Mouse (Mus musculus): Measurements from ENCODE around the gene Esrrg. TPM values are rescaled to one million over a fixed set of nuclear protein-coding genes. Genes with fewer than 3 reads are reported as not detected.

Esrrg gene
- polyA plus RNA-seq, 1 experiment: 42.5 TPM

DNA sequence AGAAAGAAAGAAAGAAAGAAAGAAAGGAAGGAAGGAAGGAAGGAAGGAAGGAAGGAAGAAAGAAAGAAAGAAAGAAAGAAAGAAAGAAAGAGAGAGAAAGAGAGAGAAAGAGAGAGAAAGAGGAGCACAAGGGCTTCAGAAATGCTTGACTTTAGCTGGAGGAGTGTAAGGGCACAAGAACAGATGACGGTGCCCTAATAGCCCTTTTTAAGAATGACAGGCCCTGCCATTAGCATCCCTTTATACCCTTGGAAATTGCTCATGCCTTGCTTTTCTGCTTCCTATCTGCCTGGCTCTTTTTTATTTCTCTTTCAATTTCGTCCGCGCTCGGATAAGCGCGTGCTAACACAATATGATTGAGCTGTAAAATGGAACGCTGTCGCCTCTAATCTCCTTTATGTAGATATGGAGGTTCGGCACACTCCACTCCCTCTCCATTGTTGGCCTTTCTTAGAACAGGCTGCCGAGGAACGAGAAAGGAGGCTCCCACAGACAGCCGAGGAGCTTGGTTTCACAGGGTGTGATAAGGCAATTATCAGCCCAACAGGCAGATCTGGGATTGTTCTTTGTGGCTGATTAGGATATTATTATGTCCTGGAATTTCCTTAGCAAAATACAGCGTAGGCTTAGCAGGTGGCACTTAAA lies 546.0 kb downstream of the Esrrg start:
- Histone ChIP-seq H3K4me1 (ENCODE audit: control insufficient read depth, insufficient read depth, low read length) (no peaks in the 10 kb centered on the region), H3K27me3 (ENCODE audit: control insufficient read depth, insufficient read depth, low read length) (no peaks in the 10 kb centered on the region), H3K4me3 (replicated peaks; ENCODE audit: insufficient read depth, low read depth, low read length) (peak overlapping the region; percentile 40), H3K27ac (ENCODE audit: insufficient read depth, low read length) (no peak overlapping the region)
- TF ChIP-seq CTCF (IDR thresholded peaks at IDR 0.05; ENCODE audit: borderline replicate concordance, insufficient read depth, low read depth, low read length): no peak
- TF ChIP-seq POLR2A (IDR thresholded peaks at IDR 0.05; ENCODE audit: borderline replicate concordance, insufficient read depth, low read length): no peak
- no peak for DNase-seq
- WGBS: 40% methylated on average over 14 of the region's 14 CpGs

DNA sequence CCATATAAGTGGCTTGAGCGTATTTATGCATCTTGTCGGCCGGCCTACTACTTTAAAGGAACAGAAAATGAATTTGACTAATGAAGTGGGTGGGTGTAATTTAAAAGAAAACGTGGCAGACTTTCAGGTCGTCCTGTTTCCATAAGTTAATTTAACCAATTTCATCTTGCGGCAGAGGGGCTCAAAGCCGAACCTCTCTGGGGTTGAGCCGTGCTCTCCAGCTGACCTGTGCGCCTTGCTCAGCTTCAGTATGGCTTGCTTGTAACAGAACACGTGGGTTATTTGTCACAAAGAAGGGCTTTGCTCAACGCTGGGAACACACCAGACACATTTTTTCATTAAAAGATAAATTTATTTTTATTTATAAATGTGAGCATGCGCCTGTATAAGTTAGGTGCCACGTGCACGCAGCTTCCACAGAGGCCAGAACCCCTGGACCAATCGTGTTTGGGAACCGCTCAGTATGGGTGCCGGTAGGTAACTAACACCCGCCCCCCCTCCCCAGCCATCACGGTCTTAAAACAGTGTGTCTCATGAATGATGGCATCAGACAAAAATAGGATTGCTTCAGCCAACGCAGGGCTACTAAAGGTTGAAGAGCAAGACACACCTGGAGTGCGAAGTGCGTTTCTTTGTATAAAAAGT lies 546.7 kb downstream of the Esrrg start:
- no peak overlapping the region for H3K4me3 ChIP-seq (replicated peaks; ENCODE audit: insufficient read depth, low read depth, low read length)
- H3K27ac ChIP-seq (ENCODE audit: insufficient read depth, low read length): no peak overlapping the region
- TF ChIP-seq POLR2A (IDR thresholded peaks at IDR 0.05; ENCODE audit: borderline replicate concordance, insufficient read depth, low read length) (no peak), CTCF (IDR thresholded peaks at IDR 0.05; ENCODE audit: borderline replicate concordance, insufficient read depth, low read depth, low read length) (no peak)
- no peak for DNase-seq
- no peaks in the 10 kb centered on the region for H3K4me1 ChIP-seq (ENCODE audit: control insufficient read depth, insufficient read depth, low read length)
- H3K27me3 ChIP-seq (ENCODE audit: control insufficient read depth, insufficient read depth, low read length): no peaks in the 10 kb centered on the region
- WGBS: 90% methylated on average over 22 of the region's 22 CpGs

DNA sequence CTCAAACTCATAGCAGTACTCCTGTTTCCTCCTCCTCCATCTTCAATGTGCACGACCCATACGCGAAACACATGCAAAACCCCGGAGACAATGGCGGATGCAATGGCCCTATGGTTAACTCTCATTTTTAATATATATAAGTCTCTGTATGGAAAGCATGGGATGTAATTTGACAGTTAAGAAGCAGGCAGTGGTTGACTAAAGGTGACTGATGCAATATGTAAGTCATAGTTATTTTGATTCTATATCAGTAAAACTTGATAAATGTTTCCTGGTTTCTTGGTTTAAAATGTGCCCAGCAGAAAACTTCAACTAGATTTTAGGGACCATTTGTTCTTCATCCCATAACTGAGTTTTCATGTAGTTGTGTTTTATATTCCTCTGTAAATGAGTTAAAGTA lies 547.9 kb downstream of the Esrrg start:
- no peak for DNase-seq
- Histone ChIP-seq H3K4me1 (ENCODE audit: control insufficient read depth, insufficient read depth, low read length) (no peaks in the 10 kb centered on the region), H3K4me3 (replicated peaks; ENCODE audit: insufficient read depth, low read depth, low read length) (no peak overlapping the region), H3K27ac (ENCODE audit: insufficient read depth, low read length) (no peak overlapping the region), H3K27me3 (ENCODE audit: control insufficient read depth, insufficient read depth, low read length) (no peaks in the 10 kb centered on the region)
- no peak for TF ChIP-seq CTCF (IDR thresholded peaks at IDR 0.05; ENCODE audit: borderline replicate concordance, insufficient read depth, low read depth, low read length)
- TF ChIP-seq POLR2A (IDR thresholded peaks at IDR 0.05; ENCODE audit: borderline replicate concordance, insufficient read depth, low read length): no peak
- WGBS: 98% methylated on average over 5 of the region's 5 CpGs

DNA sequence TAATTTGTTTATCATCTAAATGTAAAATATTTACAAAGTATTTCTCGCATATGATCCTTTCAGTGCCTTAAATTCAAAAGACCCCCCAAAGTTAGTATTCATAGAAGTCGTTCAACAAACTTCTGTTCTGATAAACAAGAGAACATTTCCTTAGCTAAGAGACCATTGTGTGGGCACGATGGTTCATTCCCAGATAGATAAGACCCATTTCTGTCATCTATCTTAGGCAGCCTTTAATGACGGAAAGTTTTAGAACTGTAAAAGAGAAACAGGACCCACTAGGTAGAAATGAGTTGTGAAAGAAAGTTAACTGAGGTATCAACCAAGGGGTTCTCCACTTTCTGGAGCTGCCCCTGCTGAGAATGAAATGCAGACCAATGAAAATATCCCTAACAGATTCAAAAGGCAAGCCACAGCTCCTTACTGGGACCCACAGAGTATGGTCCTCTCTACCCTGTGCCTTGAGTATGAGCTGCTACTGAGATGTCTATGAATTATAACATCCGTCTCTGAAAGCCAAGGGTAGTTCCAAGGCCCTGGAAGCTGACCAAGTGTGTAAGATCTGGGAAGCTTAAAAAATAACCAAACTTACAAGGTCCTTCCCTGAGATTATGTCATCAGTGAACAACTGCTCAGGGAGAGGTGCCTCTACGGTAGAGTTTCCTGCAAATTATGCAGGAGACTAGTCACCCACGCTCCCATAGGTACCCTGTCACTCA lies 548.8 kb downstream of the Esrrg start:
- no peak overlapping the region for H3K27ac ChIP-seq (ENCODE audit: insufficient read depth, low read length)
- no peaks in the 10 kb centered on the region for H3K27me3 ChIP-seq (ENCODE audit: control insufficient read depth, insufficient read depth, low read length)
- H3K4me3 ChIP-seq (replicated peaks; ENCODE audit: insufficient read depth, low read depth, low read length): no peak overlapping the region
- no peaks in the 10 kb centered on the region for H3K4me1 ChIP-seq (ENCODE audit: control insufficient read depth, insufficient read depth, low read length)
- TF ChIP-seq POLR2A (IDR thresholded peaks at IDR 0.05; ENCODE audit: borderline replicate concordance, insufficient read depth, low read length) (no peak), CTCF (IDR thresholded peaks at IDR 0.05; ENCODE audit: borderline replicate concordance, insufficient read depth, low read depth, low read length) (no peak)
- 83% methylated on average over 7 of the region's 7 CpGs for WGBS
- no peak for DNase-seq

DNA sequence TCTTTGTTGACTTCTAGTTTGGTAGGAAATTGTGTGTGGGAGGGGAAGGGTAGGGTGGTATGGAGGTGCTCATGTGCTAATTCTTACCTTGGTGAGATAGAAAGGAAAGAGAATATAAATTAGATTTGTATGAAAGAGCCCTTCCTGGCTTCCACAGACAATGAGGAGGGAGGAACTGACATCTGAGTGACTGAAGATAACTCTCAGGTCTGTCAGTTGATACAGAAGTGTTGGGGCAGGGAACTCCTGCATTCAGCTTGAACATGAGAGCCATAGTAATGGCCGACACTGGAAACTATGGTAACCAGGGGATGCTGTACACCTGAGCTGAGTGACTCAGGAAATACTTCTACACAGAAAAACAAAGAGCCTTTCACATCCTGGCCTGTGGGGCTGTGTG lies 550.1 kb downstream of the Esrrg start:
- Histone ChIP-seq H3K27me3 (ENCODE audit: control insufficient read depth, insufficient read depth, low read length) (no peaks in the 10 kb centered on the region), H3K4me3 (replicated peaks; ENCODE audit: insufficient read depth, low read depth, low read length) (no peak overlapping the region), H3K27ac (ENCODE audit: insufficient read depth, low read length) (no peak overlapping the region), H3K4me1 (ENCODE audit: control insufficient read depth, insufficient read depth, low read length) (no peaks in the 10 kb centered on the region)
- no peak for TF ChIP-seq POLR2A (IDR thresholded peaks at IDR 0.05; ENCODE audit: borderline replicate concordance, insufficient read depth, low read length)
- TF ChIP-seq CTCF (IDR thresholded peaks at IDR 0.05; ENCODE audit: borderline replicate concordance, insufficient read depth, low read depth, low read length): no peak
- DNase-seq: no peak
- 92% methylated on average over 1 of the region's 1 CpGs for WGBS

DNA sequence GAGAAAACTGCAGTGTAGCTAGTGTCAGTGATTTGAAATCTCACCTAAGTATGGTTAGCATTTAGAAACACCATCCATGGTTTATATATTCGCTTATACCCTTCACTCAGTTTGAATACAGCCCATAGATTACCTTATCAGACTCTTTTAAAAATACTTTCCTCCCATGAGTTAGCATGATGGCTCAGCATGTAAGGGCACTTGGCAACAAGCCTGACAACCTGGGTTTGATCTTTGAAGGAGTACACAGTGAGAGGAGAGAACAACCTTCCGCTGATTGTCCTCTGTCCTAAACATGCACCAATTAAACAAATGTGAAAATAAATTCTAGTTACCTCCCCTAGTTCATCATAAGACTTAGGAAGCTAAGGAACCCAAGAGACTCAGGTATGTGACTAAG lies 550.5 kb downstream of the Esrrg start:
- Histone ChIP-seq H3K4me1 (ENCODE audit: control insufficient read depth, insufficient read depth, low read length) (no peaks in the 10 kb centered on the region), H3K27ac (ENCODE audit: insufficient read depth, low read length) (no peak overlapping the region), H3K27me3 (ENCODE audit: control insufficient read depth, insufficient read depth, low read length) (no peaks in the 10 kb centered on the region), H3K4me3 (replicated peaks; ENCODE audit: insufficient read depth, low read depth, low read length) (no peak overlapping the region)
- 77% methylated on average over 2 of the region's 2 CpGs for WGBS
- TF ChIP-seq POLR2A (IDR thresholded peaks at IDR 0.05; ENCODE audit: borderline replicate concordance, insufficient read depth, low read length) (no peak), CTCF (IDR thresholded peaks at IDR 0.05; ENCODE audit: borderline replicate concordance, insufficient read depth, low read depth, low read length) (no peak)
- no peak for DNase-seq

DNA sequence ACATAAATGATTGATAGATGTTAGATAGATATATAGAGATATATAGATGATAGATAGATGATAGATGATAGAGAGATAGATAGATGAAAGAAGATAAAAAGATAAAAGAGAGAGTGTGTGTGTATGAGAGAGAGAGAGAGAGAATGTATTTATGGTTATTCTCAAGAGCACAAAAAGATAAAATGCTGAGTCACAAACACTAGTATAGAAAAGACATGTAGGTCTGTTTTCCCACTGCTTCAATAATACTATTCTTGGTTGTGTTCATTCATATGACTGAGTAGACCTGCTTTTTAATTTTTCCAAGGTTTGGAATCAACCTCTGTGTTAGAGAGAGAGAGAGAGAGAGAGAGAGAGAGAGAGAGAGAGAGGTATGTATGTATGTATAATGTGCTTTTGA lies 554.5 kb downstream of the Esrrg start:
- TF ChIP-seq POLR2A (IDR thresholded peaks at IDR 0.05; ENCODE audit: borderline replicate concordance, insufficient read depth, low read length) (no peak), CTCF (IDR thresholded peaks at IDR 0.05; ENCODE audit: borderline replicate concordance, insufficient read depth, low read depth, low read length) (no peak)
- no peak overlapping the region for H3K27ac ChIP-seq (ENCODE audit: insufficient read depth, low read length)

DNA sequence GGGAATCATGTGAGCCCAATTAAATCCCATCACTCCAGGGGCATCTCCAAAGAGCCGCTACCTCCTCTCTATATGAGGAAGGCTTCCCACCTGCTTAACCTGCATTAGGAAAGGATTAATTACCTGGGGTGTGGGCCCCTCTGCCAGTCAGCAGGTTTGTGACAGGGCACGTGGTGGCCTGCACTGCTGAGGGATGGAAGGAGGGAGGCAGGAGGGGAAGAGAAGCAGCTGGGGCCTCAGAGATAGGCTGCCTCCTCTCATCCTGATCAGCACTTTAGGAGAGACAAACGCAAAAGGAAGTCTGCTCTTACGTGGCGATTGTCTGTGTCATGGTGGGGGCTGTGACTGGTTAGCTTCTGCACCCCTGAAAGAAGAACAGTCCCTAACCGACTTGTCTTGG lies 555.7 kb downstream of the Esrrg start:
- no peaks in the 10 kb centered on the region for H3K4me1 ChIP-seq (ENCODE audit: control insufficient read depth, insufficient read depth, low read length)
- H3K27ac ChIP-seq (ENCODE audit: insufficient read depth, low read length): no peak overlapping the region
- TF ChIP-seq POLR2A (IDR thresholded peaks at IDR 0.05; ENCODE audit: borderline replicate concordance, insufficient read depth, low read length) (no peak), CTCF (IDR thresholded peaks at IDR 0.05; ENCODE audit: borderline replicate concordance, insufficient read depth, low read depth, low read length) (no peak)
- no peaks in the 10 kb centered on the region for H3K27me3 ChIP-seq (ENCODE audit: control insufficient read depth, insufficient read depth, low read length)
- 70% methylated on average over 6 of the region's 6 CpGs for WGBS
- H3K4me3 ChIP-seq (replicated peaks; ENCODE audit: insufficient read depth, low read depth, low read length): no peak overlapping the region
- DNase-seq: no peak

More for the DNA sequence above, 554.5 kb downstream of the Esrrg start:
- Histone ChIP-seq H3K4me1 (ENCODE audit: control insufficient read depth, insufficient read depth, low read length) (no peaks in the 10 kb centered on the region), H3K4me3 (replicated peaks; ENCODE audit: insufficient read depth, low read depth, low read length) (no peak overlapping the region), H3K27me3 (ENCODE audit: control insufficient read depth, insufficient read depth, low read length) (no peaks in the 10 kb centered on the region)
- no peak for DNase-seq

Measured in cerebellum, adult 2 months (tissue).